Comparison of ENCODE assay signal across 8 mouse cellular contexts in the genomic region with DNA sequence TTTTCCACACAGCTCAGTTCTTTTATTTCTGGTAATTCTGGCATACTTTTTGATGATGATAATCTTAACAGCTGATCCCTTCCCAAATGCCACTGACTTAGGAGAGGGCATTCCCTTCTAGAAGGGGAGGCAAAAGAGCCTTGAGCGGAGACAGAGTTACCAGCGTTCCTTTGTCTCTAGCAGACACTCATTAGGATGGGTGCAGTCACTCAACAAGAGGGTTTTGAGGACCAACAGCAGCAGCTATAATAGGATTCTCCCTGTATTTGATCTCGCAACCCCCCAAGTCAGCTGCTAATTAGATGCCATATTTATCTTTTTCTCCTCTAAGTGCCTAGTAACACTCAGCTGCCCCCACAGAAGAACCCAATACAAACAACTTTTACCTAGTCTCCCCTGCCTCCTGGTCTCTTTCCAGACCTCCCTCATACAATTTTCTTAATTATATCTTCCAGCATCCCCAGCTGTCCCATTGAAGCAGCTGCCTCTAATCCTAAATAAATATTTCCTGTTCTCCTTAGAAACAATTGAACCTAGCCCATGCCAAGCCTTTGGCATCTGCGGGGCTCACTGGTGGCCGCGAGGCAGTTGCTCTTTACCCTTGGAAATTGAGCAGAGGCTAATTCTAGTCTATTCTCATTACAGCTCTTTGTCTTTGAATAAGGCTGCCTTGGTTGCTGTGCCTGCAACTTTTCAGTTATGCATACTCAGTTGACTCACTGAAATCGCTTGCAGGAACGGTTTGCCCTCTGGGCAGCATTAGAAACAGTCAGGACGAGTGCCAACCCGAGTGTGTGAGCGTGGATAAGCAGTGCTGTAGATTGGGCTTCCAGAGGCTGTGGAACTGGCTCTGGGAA.
DNase-seq lines count a peak whose midpoint lies in the region; ATAC-seq and TF ChIP-seq lines count a peak whose summit lies in the region.
"Had no signal": no experiment of that assay in that cellular context is flagged by ENCODE, and none has a peak within 500 bp of the region (broad histone marks: within the 10 kb centered on the region; RNA-seq: fewer than 3 reads in every experiment).

No protein-coding gene starts in this region.

- in situ Hi-C loops in Patski (cut with MboI; ENCODE audit: low pct_unique_long_range_greater_than_20kb), result no loop called here

- H3K27ac ChIP-seq in embryonic facial prominence, embryonic 13.5 days, result peak overlapping the region; percentile 61
- no peak overlapping the region for H3K27ac ChIP-seq in hindbrain, postnatal 0 days
- H3K27ac ChIP-seq: liver, embryonic 13.5 days had no signal

- H3K4me1 ChIP-seq in embryonic facial prominence, embryonic 13.5 days, result peaks cover 14% of the 10 kb centered on the region
- H3K4me1 ChIP-seq in hindbrain, postnatal 0 days (ENCODE audit: insufficient read depth, low read length), result no peaks in the 10 kb centered on the region
- H3K4me1 ChIP-seq: liver, embryonic 13.5 days had no signal

- ATAC-seq in Patski, result peak; percentile 31
- 0 out of 2 replicates have a peak, but pooled peaks have one; percentile 10 for ATAC-seq in embryonic facial prominence, embryonic 13.5 days (ENCODE audit: insufficient number of reproducible peaks, insufficient read depth, low FRiP score, low TSS enrichment, low read depth)
- ATAC-seq in hindbrain, postnatal 0 days, result no peak

- no peaks in the 10 kb centered on the region for H3K27me3 ChIP-seq in Patski
- H3K27me3 ChIP-seq in embryonic facial prominence, embryonic 13.5 days, result no peaks in the 10 kb centered on the region
- H3K27me3 ChIP-seq in hindbrain, postnatal 0 days (ENCODE audit: insufficient read depth, low read length), result no peaks in the 10 kb centered on the region
- H3K27me3 ChIP-seq: liver, embryonic 13.5 days had no signal

- no peak overlapping the region for H3K9ac ChIP-seq in embryonic facial prominence, embryonic 13.5 days
- H3K9ac ChIP-seq in hindbrain, postnatal 0 days (replicated peaks; ENCODE audit: low read length), result no peak overlapping the region
- H3K9ac ChIP-seq: liver, embryonic 13.5 days had no signal

- H3K36me3 ChIP-seq in embryonic facial prominence, embryonic 13.5 days, result no peaks in the 10 kb centered on the region
- H3K36me3 ChIP-seq in hindbrain, postnatal 0 days (ENCODE audit: insufficient read depth, low read length), result no peaks in the 10 kb centered on the region
- H3K36me3 ChIP-seq: liver, embryonic 13.5 days had no signal

- H3K4me3 ChIP-seq in embryonic facial prominence, embryonic 13.5 days, result no peak overlapping the region
- no peak overlapping the region for H3K4me3 ChIP-seq in hindbrain, postnatal 0 days (ENCODE audit: low read length)
- H3K4me3 ChIP-seq: liver, embryonic 13.5 days had no signal

- 19% methylated on average over 11 of the region's 11 CpGs for WGBS in embryonic facial prominence, embryonic 13.5 days
- WGBS in hindbrain, postnatal 0 days, result 28% methylated on average over 11 of the region's 11 CpGs

- TF ChIP-seq CTCF in Patski (IDR thresholded peaks at IDR 0.05), result no peak
- no peak for TF ChIP-seq CTCF in hindbrain, postnatal 0 days (IDR thresholded peaks at IDR 0.05; ENCODE audit: low read depth)

- no peaks in the 10 kb centered on the region for H3K9me3 ChIP-seq in embryonic facial prominence, embryonic 13.5 days
- no peaks in the 10 kb centered on the region for H3K9me3 ChIP-seq in hindbrain, postnatal 0 days (ENCODE audit: low read length)
- H3K9me3 ChIP-seq: liver, embryonic 13.5 days had no signal

- CTCF ChIA-PET in Patski (lab: Charles Lee), result interaction anchor here (1.0 to 1.2 kb wide), 2 partner anchors 12 to 13 kb away, joined by 3 read pairs; no protein-coding TSS in a partner anchor

- H3K4me2 ChIP-seq in embryonic facial prominence, embryonic 13.5 days, result no peak overlapping the region
- no peak overlapping the region for H3K4me2 ChIP-seq in hindbrain, postnatal 0 days (ENCODE audit: low read depth, low read length)
- H3K4me2 ChIP-seq: liver, embryonic 13.5 days had no signal

- POLR2A ChIA-PET in Patski (lab: Charles Lee), result interaction anchor here (1.2 kb wide), 1 partner anchor 9 kb away, joined by 3 read pairs; no protein-coding TSS in a partner anchor

- peak; percentile 14 for DNase-seq in kidney, postnatal 10 days
- DNase-seq in kidney, adult 11 months, result no peak
- no peak for DNase-seq in Patski (ENCODE audit: low read depth, low spot score)
- peak; percentile 60 for DNase-seq in hindbrain, postnatal 0 days (ENCODE audit: low spot score)
- no peak for DNase-seq in cerebellum, adult 9-11 months
- no peak for DNase-seq in cerebellum, adult 11-12 months
- DNase-seq: liver, embryonic 13.5 days had no signal

Comparison
In these comparisons a context has a peak if more than half of its experiments do, and no peak if none do; other contexts are left out.
1. DNase-seq: peak in kidney, postnatal 10 days (single experiment) and hindbrain, postnatal 0 days (single experiment); none in kidney, adult 11 months (single experiment), Patski (single experiment), cerebellum, adult 9-11 months (single experiment) and cerebellum, adult 11-12 months (single experiment).